Mouse (Mus musculus): ENCODE measurements at regions not wholly inside any gene's neighbourhood (a gene's known extent, or its start where the extent isn't known, plus 50 kb on each side); places are given as distances from the start of the nearest gene placed in this dataset.

GRCm38 (mm10) chr3:52197982-52198750 lies 70.0 kb upstream of the Foxo1 start:
- DNase-seq (ENCODE audit: low spot score): peak; percentile 42

DNA sequence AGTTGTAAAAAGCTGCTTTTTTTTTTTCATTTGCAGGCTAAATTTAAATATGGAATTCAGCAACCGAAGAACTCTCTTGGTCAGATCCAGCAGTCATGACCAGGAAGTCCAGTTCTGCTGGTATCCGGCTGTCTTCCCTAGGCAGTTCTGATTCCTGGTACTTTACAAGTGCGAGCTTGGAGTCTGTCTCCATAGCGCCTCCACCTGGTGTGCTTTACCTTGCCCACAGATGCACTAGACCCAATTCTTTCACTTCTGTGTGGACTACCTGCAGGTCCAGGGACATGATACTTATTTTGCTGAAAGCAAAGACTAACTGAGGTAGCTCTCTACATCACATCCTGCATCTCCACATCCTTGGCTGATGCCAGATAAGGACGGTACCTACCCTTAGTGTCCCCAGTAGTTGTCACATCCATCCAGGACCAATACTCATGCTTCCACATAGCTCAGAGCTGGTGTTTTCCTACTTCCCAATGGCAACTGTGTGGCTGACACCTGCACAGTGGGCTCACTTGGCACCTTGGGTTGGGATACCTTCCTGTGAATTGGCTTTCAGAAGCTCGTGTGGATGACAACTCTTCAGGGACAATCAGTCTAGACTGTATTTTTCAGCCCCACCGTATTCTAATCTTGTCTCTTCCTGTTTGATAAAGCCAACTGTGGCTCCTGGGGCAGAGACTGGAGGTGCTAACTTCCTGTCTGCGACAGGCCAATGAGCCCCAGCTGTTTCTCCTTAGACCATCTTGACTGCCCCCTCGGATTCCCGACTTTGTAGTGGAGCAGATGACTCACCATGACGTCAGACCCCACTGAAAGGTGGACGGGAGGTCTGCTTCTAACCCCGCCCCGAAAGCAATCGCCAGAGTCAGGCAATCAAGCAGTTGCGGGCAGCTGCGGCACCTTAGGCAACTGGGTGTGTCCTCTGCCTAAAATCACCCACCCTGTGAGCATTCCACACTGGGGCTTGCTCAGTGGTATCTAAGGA lies 69.1 kb upstream of the Foxo1 start:
- peak; percentile 45 for DNase-seq (ENCODE audit: low spot score)

GRCm38 (mm10) chr3:52200106-52200505 lies 68.0 kb upstream of the Foxo1 start:
- no peak for DNase-seq (ENCODE audit: low spot score)

DNA sequence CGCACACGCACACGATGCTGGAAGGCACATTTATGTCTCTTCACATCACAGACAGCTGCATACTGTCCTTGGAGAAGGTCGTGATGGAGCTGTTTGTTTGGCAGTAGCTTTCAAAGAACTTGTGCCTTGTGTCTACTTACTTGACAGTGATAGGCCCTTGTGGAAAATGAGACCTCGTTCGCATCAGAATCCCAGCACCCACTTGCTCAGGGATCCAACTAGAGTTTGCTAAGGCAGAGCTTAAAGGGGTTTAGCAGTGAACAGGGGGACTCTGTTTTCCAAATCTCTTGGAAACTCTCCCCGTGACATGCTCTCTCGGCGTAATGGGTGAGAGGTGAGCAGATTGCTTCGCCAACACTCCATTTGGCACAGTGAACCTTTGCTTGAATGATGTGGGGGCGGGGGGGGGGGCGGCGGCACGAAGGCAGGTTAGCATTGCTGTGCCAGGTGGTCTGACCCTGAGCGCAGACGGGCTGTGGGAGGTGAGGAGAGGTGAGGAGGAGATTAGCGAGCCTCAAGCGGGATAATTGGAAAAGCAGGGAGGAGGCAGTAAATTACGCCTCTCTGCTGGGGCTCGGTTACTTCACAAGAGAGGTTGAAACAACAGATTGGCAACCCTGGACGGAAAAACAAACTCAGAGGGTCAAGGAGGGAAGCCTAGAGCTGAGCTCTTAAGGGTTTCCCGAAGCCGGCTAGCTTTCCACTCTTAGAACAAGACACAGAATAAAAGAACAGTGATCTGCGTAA lies 57.4 kb upstream of the Foxo1 start:
- DNase-seq (ENCODE audit: low spot score): peak; percentile 2

DNA sequence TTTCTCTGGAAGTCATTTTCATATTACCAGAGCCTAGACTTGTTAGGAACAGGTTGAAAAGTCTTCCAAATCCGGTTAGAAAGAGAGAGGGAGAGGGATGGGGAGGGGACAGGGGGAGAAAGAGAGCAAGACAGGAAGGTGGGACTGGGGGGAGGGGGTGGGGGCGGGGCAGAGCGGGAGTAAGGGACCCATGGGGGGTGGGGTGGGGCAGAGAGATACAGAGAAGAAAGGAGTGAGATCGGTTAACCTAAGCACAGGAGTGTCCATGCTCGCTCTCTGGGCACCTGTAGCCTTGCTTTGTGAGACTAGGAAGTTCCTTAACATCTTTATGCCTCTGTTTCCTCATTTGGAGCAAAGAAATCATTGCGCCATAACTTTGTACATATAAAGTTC lies 56.8 kb upstream of the Foxo1 start:
- DNase-seq (ENCODE audit: low spot score): no peak

DNA sequence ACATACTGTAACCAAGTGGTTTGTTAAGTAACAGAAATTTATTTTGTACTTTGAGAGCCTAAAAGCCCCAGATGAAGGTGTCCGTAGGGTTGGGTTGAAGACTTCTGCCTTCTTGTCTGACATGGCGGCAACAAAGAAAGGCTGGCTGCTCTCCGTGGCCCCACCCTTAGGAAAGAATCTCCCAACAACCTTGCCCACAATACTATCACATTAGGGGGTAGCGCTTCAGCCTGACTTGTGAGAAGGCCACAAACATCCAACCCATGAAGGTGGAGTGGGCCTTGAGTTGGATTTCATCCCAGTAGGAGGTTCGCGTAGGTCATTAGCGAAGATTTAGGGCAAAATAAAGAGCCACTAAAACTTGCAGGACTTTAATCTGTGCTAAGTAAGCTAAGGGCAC lies 54.0 kb upstream of the Foxo1 start:
- no peak for DNase-seq (ENCODE audit: low spot score)

DNA sequence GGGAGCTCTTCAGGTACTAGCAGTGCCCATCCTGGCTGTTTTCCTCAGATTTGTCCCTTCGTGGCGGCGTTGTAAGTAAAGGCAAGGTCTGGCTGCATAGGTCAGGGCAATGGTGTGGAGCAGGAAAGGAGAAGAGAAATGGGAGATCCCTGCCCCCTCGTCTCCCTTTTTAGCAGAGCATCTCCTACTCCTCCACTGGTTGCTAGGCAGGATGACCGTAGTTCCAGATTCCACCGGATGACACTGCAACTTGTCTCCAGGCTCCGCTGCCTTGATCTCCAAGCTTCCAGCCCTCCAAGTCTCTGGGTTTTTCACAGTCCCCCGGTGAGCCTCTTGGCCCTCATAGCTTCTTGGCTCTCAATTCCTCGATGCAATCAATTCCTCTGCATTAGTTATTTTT lies 53.1 kb upstream of the Foxo1 start:
- DNase-seq (ENCODE audit: low spot score): no peak
